Mouse (Mus musculus) heart, adult 18-20 months (tissue): ENCODE measurements around the gene Invs. TPM values are rescaled to one million over a fixed set of nuclear protein-coding genes. Genes with fewer than 3 reads are reported as not detected.

ENCODE experiments used
- DNase-seq, 2 experiments: peaks; one replicate each; pipeline ENCODE4 v3.0.0; 2021 to 2022; ENCODE audit warnings: mixed read lengths in 1 of 2
- long read RNA-seq, 2 experiments: library from polyadenylated mRNA; stranded (forward); transcript quantifications; one replicate each; pipeline ENCODE4 v2.0.0; 2021
- total RNA-seq, 2 experiments: library from RNA; stranded (reverse); gene quantifications; 2 replicates each; pipeline ENCODE4 v1.2.3; 2021

Gene Invs
- total RNA-seq: 1 to 10 TPM; 2.2 to 3.3 TPM
- long read RNA-seq, experiment 1: 0 reads
- long read RNA-seq, experiment 2: 0 reads

DNA sequence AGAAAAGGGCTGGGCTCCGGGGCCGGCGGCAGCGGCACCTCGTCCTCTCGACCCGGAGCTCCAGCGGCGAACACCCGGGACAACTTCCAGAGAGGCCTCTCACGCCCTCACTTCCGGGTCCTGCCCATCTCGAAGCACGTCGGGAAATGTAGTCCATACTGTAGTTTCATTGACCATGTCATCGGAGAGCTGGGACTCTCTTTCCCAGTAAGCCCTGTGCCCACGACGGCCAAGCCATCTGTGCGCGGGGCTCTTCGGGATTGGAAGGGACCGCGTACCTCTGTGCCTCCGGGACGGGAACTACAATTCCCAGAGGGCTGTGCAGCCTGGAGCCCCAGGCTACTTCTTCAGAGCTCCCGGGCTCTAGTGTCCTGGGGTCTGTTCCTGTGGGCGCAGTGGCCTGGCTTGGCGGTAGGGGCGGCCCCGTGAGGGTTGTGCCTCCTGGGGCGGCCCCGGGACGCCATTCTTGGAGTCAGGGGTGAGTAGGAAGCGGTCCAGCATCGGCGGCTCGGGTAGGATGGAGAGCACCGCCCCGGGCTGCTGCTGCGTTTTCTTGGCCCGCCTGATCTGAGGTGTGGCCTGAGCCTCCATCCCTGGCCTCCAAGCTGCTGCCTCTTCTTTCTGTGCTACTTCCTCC is at the start of gene Invs, which contains the start of gene Erp44:
Gene Invs, plus strand, starts transcription at position 263 of the 637 bp plus-strand sequence.
Gene Erp44, minus strand, starts transcription at position 61 of the 637 bp plus-strand sequence.
- DNase-seq: peak; percentile 96 to 99

DNA sequence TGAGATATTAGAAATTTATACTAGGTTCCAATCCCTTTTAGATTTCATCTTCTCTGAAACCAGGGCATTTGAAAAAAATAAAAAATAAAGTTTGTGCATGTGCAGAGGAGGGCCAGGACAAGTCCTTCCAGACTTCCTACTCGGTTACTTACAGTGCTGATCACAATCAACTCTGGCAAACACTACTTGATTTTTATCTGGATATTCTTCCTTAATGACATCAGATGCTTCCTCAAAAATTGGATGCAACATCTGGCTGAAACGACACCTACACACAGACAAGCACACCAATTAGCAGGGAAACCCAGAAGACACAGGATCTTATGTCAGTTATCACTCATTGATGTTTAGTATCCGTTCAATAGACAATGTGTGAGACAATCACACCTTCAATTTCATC is 42.8 kb upstream of the Invs start:
- no peak for DNase-seq

DNA sequence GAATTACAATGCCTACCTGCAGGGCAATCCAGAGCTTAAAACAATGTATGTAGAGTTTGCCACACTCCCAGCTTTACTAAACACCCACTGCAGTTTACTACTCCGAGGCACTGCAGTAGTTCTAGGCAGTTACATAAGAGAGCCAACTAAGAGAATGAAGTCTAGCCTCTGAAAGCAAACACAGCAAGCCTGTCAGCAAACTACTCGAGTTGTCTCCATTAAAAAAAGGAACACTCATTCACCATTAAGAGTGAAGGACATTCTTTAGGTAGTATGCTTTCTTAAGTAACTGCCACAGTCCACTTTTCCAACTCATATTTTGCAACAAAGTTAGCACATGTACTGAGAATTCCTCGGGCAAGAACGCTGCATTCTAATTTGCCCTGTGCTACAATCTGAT is 40.5 kb upstream of the Invs start:
- DNase-seq: no peak

DNA sequence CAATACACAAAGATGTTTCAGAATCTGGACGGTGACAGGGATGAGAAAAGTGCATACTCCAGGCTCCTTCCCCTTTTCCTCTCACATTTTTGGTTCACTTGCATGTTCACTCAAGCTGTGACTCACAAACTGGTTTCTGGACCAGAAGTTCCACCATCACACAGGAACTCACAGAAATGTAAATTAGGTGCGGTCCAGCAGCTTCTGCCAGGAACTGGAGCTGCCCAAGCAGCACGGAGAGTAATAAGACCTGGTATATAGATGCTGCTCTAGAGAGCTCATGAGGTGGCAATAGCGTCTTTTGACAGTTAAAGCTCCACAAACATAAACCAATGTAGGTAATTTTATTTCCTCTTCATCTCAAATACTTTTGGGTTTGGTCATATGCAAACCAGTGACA is 37.1 kb upstream of the Invs start:
- DNase-seq: no peak

DNA sequence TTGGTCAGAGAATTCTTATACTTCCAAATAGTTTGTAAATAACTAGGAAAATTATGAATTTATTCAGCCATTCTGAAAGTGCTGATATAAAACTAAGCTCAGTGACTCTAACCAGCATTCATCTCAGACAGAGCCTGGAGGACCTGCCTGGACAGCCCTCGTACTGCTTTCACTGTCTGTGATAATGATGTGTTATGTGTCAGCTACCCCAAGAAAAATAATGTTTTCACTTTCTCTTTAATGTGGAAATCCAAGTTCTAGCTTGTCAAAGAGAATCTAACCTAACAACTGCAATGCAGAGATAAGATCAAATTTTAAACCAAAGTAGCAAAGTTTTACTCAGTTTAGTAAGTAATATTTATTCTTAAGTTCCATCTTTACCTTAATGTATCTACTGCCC is 35.8 kb upstream of the Invs start:
- no peak for DNase-seq

DNA sequence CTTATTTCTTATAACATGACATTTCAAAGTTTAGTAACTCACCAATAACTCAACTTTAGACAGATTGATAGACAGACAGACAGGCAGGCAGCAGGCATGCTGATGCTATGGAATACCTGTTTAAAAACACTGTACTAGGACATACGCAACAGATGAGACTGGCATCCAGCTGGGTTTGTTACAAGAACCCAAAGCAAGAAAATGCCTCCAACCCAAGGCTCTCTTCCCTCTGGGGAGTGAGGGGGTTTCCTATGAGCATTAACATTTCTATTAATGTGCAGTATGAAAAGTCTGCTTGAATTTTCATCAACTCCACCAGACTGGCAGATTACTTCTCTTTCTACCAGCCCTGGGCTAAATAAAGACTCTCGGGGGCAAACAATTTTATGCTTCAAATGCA is 35.3 kb upstream of the Invs start:
- no peak for DNase-seq

DNA sequence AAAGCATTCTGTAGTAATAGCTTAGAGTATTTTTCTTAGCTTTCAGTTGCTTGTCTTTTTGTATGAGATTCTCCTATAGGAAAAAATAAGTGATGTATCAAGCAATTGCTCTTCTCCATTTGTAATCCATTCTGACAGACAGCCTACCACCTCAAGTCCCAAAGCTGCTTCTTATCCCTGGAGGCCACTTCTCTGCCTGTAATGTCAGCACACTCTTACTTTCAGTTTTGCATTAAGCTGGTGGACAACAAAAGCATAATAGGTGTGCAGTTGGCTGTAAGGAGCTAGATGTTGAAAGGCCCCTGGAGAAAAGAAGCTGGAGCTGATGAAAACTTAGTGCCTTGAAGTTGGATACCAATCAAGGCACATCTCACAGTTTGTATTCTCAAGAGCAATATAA is 26.3 kb upstream of the Invs start:
- DNase-seq: no peak

DNA sequence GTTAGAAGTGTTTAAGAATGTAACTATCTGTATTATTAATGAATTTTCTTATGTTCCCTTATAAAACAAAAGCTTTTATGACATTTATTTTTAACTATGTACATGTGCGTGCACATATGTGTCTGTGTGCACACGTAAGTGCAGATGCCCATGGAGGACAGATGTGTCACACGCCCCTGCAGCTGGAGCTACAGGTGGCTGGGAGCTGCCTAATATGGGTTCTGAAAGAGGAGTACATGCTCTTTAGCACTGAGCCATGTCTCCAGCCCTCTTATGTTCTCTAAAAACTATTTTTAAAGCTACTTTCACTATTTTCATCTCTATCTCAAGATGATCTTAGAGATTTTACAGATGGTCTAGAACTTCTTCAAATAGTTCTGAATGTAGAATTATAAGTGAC is 21.5 kb upstream of the Invs start:
- no peak for DNase-seq

DNA sequence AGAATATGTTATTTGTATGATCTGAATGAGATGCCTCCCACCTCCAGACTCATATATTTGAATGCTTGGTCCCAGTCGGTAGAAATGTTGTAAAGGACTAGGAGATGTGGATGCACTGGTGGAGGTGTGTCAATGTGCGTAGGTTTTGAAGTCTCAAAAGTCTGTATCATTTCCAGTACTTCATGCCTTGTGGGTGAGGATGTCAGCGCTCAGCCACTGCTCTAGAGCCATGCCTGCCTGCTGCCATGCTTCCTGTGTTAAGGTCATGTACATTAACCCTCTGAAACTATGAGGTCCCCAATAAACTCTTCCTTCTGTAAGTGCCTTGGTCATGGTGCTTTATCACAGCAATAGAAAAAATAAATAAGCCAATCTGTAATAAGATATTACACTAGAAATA is 11.9 kb upstream of the Invs start:
- DNase-seq: no peak

DNA sequence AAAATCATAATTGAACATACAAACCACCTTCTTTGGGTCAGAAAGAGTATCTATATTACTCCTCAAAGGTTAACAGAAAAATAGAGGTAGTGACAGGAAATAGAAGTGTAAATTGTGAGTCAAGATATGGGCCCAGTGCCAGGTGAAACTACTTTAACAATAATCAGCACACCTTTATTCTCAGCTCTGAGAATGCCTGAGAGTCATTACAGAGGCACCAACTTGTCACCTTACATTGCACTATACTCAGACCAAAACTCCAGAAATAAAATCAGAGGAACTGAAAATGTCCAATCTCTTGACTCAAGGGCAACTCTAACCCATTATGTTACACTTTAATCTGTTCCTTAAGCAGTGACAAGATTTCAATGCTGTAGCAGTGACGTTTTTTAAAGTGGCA is 11.4 kb upstream of the Invs start:
- no peak for DNase-seq

DNA sequence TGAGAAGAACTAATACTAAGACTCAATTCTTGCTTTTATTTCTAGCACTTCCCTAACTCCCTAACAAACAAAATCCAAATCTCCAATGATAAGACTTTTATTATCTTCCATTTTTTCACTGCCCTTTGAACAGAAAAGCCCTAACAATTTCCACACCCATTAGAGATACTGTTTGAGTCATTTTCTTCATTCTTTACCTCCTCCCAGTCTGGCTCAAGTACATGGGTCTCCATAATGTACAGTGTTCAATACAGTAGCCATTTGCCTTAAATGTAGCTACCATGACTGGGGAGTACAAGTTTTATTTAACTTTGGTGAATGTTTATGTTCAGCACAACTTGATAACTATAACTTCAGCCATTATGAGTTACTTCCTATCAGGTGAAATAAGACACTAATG is 9.0 kb upstream of the Invs start:
- no peak for DNase-seq

DNA sequence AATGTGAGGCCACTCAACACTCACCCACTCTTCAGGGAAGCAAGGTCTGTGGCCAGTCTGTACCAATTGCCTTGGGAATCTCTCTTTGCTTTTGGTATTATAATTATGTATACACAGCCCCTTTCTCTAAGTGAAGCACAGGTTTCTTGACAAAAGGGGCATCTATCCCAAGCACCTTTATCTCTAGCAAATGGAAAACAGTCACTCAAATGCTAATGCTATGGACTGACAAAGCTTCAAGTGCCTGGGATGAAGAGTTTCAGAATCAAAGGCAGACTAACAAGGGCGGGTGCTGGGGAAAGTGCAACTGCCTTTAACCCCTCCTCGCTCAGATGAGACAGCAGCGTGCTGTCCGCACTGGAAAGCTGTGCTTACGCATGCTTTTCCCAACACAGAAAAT is 7.7 kb upstream of the Invs start:
- DNase-seq: no peak

DNA sequence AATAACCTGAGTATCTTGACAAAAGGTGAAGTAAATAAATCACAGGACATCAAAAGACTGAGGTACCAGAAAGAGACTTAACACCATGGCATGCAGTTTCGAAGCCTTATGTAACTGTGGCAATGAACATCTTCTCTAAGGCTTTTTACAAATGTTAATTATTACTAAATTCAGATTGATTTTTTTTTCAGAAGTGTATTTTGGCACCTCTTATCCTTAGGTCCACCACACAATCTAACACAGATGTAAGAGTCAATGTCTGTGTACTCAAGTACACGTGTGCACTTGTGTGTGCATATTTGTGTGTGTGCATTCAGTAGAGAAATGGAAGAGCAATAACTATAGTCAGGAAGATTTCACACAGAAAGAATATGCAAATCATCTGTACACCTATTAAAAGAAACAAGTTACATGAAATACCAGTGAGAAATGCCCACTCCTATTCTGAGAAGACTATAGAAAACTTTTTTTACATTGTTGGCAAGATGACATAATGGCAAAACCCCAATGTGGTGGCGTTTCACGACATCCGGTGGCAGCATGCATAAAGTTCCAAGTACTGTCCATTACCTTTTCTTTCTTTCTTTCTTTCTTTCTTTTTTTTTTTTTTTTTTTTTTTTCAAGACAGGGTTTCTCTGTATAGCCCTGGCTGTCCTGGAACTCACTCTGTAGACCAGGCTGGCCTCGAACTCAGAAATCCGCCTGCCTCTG is 6.3 kb upstream of the Invs start:
- DNase-seq: no peak

DNA sequence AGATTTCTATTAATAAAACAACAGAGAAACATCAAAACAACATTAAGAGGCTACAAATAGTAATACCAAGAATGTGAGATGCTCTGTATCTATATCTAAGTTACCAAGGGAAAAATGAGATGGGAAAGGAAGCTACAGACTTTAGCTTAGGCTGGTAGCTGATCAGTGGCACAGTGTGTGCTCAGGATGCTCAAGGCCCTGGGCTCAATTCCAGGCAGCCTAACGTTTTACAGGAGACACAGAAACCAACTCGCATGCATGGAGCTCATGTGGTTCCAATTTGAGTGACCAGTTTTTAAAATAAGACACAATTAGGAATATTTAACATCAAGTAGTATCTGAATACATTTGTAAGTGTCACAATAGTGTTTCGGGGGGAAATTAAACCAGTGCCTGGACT is 3.8 kb upstream of the Invs start:
- no peak for DNase-seq

DNA sequence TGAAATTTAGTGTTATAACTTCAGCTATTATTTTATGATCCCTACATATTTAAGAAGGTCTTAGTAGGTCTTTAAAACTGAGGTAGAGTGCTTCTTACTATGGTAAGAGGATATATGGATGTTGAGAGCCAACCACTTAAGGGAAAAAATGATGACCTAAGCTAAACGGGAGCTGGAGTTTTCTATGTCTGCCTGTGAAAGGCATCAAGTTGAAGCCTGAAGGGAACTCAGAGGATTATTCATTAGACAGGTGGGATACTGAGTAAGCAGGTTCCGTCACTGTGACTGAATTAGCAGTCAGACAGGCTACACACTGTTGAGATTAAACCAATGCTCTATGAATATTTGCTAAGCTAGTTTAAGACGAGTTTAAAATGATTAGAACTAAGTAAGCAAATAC is 2.5 kb upstream of the Invs start:
- no peak for DNase-seq

DNA sequence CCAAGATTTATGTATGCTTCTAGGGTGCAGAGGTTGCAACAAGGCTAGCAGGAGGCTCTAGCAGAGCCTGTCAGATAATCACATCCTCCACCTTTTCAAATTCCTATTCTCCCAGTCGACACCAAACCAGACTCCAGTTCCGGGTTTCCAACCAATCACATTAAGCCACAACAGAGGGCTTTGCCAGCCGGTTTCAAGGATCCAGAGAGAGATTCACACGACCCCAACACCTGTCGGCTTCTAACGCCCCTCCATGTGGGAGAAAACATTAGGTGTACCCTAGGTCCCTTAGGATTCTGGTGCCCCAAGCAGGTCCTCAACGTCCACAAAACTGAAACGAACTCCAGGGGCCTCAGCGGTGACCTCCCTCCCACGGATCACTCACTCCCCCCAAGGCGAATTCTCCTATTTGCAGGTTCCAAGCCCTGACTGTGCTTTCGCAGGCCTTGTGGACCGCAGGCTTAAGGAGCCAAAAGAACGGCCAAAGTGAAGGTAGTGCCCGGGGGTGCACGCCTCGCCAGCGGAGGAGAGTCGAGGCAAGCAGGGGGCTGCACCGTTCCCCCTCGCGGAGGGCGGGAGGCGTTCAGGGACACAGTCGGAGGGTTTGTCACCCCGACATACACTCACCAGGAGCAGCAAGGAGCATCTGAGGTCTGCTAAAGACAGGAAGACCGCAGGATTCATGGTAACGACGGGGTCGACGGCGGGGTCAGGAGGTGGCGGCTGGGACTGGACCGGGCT is 633 bp upstream of the Invs start:
- DNase-seq: no peak

DNA sequence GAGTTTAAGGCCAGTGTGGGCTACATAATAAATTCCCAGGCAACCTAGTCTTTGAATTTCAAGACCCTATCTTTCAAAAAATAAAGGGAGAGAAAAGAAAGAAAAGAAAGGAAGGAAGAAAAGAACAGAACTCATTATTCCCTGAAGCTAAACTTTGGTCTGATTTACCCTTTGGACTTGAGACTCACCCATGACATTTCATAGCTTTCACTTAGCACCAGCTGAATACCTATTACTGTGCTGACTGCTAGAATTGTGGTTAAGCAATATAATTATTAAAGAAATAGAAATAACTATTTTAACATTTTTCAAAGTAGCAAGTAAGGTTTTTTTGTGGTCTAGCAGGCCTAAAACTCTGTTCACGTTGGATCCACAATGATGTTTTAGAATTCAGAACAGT is 1.6 kb downstream of the Invs start:
- DNase-seq: no peak

DNA sequence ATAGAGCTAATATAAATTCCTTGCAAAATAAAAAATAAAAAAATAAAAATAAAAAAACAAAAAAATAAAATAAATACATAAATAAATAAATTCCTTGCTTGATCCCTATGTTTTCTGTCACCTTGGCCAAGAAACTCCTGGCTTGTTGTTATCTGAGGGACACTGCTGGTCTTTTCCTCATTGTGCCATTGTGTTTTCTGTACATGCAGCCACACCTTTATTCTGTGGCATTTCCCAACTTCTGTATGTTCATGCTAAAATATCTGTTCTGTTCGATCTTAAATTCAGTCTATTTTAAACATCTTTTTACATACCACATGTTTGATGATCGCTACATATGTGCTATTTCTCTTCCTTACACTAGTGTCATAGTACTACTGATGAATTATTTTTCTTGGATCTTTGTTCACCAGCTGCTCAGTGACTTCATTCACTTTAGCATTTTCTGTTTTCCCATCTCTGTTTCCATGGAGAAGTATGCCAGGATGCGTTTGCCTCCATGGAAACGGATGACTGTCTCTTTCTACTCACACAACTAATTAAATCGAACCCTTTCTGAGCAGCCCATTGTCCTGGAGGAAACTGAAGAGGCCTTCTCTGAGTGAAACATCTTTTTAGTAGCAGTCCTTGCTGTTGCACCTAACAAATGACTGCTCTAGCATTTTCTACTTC is 7.7 kb downstream of the Invs start:
- no peak for DNase-seq

DNA sequence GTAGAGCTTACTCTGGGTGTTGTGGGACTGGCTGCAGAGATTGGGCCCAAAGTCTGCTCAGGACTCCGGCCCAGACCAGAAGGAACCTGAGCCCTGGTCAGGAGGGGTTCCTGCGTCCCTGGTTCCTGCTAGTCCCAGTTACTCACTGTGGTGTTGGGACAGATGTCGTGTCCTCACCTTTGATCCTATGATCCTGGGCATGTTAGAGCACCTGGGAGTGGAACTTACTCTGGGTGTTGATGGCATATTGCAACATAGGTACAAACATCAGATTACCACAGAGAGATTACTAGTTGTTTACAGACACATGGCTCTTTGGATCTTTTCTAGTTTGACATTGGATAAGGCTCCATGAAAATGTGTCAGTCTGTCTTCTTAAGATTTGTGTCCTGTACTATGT is 35.3 kb downstream of the Invs start:
- no peak for DNase-seq

DNA sequence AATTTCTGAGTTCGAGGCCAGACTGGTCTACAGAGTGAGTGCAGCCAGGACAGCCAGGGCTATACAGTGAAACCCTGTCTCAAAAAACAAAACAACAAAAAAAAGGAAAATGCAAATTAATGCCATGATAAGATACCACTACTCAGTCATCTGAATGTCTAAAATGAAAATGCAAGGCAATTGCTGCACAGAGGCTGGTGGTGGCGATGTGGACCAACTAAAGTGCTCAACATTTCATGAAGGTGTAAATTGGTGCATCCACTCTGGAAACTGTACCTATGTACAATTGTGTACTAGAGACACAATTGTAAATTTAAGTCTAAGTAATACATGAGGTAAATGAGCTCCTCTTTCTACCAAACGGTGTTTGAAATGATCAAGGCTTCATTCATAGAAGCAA is 36.5 kb downstream of the Invs start:
- DNase-seq: no peak

DNA sequence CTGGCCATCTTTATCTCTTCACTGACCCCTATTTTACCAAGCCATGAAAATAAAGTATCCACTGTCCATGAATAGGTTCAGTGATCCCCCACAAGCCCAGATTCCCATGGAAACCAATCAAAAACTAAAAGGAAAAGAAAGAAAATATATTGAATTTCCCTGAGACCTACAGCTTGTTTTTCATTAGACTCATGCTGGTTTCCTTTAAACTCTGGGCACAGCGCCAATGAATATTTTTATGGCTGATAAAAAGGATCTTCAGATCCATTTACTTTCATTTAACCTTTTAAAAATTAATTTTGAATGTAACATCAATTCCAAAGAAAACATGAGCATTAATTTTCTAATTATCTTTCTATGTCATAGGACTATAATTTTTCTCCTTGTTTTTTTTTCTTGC is 41.7 kb downstream of the Invs start:
- DNase-seq: peak; percentile 10 to 18

DNA sequence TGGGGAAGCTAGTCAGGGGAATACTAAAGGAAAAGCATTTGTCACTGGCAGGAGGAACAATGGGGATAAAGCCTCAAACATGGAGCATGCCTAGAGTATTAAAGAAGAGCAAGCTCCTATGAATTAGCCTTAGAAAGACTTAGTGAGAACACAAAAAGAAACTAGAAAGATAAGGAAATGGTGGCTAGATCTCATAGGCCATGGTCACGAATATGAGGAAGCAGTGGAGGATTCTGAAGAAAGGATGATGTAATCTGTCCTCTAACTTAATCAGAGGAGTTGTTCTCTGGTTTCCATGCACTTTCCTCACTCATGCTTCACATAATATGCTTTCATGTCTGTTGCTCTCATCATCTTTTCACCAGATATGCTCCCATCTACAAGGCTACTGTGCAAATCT is 42.5 kb downstream of the Invs start:
- DNase-seq: no peak

DNA sequence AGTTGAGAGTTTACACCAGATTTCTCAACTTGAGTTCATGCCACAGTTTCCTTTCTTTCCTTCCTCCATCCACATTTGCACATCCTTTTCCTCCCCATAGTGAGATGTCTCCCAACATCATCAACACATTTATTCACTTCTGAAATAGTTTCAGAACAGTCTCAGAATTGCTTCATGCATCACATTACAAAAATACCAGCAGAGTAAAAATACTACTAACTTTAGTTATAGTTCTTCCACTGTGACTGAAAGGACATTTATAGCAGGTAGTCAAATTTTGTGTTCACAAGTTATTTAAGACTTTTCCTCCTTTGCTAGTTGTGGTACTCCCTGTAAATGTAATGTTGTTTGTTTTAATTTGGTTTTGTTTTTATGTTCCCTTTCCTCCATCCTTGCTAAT is 47.6 kb downstream of the Invs start:
- no peak for DNase-seq
